Mouse (Mus musculus) adrenal gland, postnatal 4 days (tissue): Measurements from ENCODE around the gene Rfc4. TPM values are rescaled to one million over a fixed set of nuclear protein-coding genes. Genes with fewer than 3 reads are reported as not detected.
A peak's percentile ranks its signal among the peaks of the same experiment; 100 is the strongest.
"Not testable (repeated sequence)": the region's sequence is repeated elsewhere in the genome, so short reads cannot be mapped to it uniquely, and the experiment has no call there.

Experiments used
- DNase-seq, 2 experiments: peaks; one replicate each; pipeline ENCODE4 v3.0.0; 2021 to 2022; ENCODE audit warnings: low spot score in 2 of 2, mixed read lengths in 2 of 2
- microRNA-seq: library from miRNA; unstranded; fragments of <30 nt; microRNA quantifications from one replicate; pipeline ENCODE4 v1.2.0, GENCODE M21; 2021
- total RNA-seq, 2 experiments: library from RNA; stranded (reverse); gene quantifications; 2 replicates each; pipeline ENCODE4 v1.2.3; 2021

Rfc4 gene
- total RNA-seq, 2 experiments from 2014 or later, result 24.2 to 25.5 TPM

DNA sequence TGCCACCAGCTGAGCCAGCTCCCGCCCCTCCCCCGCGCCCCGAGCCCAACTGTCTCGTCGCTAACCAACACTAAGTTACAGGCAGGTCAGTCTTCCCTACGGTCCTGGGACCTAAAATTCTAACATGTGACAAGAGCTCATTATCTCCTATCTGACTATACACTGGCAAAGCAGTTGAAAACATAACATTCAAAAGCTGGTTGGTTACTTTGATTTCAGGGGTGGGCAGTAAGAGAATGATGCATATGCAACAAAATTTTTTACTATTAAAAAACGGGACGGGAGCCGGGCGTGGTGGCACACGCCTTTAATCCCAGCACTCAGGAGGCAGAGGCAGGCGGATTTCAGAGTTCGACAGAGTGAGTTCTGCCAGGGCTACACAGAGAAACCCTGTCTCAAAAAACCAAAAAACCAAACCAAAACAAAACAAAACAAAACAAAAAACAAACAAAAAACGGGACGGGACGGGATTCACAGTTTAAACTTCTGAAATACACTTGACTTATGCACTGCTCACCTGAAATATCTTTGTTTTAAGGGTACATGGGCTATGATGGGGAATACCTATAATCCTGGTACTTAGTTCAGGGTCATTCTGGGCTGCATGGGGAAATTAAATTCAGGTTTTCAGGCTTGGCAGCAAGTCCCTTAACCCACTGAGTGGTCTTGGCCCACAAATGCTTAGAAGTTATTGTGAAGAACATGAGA, 24.3 kb downstream of the Rfc4 start:
- DNase-seq, result no peak

DNA sequence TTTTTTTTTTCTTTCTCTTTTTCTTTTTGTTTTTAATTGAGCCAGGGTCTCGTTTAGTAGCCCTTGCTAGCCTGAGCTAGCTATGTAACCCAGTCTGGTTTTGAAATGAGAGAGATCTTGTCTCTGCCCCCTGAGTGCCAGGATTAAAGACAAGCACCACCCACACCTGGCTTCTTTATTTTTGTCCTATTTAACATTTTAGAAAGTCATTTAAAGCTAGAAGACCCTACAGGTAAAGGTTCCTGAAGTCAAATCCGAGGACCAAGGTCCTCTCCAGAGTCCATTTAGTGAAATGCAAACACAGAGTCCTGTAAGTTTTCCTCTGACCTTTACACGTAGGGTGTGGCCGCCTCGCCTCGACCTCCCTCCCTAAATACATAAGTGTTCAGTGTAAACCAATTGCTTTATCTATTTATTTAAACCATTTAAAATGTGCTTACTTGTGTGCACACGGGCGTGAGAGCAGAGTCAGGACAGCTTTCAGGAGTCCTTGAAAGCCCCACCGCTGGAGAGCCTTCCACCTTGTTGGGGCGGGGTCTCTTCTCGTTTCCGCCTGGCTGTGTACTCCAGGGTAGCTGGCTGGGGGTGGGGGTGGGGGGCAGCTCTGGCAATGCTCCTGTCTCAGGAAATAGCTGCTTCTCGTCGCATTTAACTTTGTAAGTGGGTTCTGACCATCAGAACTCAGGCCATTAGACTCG, 25.0 kb downstream of the Rfc4 start:
- DNase-seq, result no peak

DNA sequence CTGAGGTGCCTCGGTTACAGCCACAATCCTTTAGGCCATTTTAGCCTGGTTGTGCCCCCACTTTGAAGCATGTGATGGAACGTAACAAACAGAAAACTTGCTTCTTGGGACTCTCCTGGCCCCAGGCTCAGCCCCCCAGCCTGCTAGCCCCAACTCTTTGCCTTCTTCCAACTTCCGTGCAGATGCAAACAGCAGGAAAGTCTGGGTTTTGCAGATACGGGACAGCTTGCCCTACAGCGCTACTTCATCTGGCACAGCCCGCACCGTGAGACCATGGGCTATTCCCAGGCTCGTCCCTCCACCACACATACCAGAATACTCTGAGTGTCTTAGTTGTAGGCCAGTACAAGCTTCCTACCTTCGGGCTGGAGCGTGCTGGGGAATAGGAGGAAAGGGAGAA, 26.9 kb downstream of the Rfc4 start:
- DNase-seq, result no peak

DNA sequence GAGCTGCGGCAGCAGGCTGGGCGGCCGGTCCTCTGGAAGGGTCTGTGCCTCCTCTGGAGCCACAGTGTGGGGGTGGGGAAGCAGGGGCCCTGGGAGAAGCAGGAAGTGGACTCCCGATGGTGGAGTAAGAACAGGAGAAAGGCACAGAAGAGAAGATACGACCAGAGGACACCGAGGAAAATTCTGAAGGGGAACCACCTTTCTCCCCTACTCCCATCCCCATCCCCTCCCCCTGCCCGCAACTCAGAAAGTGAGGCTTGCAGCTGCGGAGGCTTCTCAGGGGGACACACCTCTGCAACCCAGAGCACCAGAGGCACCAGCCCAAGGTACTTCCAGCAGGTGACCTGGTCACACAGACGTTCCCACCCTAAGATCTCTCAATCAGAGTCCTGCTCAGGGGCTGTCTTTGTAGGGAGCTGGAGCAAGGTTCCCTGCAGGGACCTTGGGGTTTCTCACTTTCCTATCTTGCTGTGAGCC, 27.4 kb downstream of the Rfc4 start:
- no peak for DNase-seq

DNA sequence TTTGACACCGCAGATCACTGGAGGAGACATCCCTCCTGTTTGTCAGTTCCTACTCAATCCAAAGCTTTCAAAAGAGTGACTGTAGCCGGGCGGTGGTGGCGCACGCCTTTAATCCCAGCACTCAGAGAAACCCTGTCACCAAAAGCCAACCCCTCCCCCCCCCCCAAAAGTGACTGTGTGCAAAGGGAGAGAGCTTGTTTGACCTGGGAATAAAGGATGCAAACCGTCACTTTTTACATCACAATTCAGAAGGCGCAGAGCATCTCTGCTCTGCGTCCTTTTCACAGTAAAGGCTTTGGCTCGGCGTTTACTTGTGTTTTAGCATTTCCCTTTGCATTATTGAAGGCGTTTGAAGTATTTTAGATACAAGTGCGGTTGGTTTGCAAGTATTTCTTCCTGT, 27.9 kb downstream of the Rfc4 start:
- DNase-seq, result no peak

DNA sequence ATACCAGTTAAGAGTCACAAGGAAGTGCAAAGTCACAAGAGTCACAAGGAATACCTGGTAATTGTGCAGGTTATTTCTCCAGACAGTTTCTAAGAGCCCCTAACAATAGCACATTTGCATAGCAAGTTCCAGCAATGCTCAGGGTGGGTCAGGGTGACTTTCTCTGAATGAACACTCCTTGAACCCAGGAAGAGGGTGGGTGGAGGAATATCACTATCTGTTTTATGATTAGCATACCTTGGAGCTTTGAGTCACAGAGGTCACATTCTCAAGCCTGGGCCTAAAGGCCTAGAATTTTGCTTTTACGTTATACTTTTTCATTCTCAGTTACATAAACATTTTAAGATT, 29.5 kb downstream of the Rfc4 start:
- DNase-seq, result not testable (repeated sequence)

DNA sequence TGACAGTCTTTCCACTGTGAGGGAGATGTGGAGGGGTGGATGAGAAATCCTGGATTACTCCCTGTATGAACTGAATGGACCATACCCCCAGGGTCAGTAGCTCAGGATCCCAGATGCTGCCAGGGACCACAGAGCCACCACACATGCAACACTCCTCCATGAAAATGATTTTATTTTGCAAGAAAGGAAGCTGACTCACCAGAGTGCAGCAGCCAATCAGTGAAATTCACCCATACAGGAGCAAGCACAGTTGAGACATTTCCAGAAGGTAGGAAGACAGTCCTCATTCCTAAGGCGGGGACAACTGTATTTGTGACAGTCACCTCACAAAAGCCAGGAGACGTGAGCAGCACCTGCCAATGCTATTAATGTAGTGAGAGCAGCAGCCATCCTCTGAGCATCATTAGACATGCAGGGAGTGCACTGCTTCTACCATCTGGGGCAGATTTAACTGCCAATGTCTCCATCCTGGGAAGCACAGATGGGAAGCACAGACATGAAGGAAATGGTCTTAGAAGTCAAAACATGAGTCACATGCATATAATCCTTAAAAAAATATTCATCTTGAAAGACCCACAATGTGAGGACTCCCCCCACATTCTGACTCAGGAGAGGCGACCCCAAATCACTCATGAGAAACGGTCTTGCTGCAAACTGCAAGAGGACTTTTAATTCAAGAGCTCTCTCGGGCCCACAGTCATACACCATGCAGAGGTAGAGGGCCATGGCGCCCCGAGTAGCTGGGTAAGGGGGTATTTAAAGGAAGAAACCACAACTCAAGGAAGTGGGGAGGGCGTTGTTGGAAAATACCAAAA, 30.0 kb downstream of the Rfc4 start:
- not testable (repeated sequence) for DNase-seq

DNA sequence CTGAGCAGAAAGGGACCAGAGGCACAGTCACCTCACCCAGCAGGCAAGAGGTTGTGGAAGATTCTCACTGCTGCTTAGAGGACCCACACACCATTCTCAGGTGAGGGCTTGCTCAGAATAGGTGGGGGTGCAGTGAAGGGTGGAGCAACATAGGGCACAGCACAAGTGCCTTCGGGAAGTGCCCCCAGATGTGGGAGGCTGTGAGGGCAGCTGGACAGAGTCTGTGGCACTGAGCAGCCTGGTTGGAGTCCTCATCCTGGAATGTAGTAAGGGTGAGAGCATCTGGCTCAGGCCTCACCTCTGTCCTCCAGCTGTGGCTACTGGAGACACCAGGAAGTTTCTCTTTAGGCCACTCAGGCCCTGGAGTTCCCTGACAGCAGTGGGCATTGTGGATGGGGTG, 30.7 kb downstream of the Rfc4 start:
- not testable (repeated sequence) for DNase-seq

DNA sequence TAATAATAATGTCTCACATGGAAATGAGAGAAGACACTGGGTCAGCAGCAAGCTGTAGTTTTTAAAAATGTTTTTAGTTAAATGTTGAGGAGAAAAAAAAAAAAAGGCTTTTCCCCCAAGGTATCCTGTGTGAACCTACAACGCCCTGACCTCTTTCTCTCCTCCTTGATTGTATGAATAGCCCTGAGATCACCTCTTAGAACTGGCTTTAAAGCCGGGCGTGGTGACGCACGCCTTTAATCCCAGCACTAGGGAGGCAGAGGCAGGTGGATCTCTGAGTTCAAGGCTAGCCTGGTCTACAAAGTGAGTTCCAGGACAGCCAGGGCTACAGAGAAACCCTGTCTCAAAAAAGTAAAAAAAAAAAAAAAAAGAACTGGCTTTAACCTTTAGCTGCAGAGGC, 32.0 kb downstream of the Rfc4 start:
- not testable (repeated sequence) for DNase-seq

DNA sequence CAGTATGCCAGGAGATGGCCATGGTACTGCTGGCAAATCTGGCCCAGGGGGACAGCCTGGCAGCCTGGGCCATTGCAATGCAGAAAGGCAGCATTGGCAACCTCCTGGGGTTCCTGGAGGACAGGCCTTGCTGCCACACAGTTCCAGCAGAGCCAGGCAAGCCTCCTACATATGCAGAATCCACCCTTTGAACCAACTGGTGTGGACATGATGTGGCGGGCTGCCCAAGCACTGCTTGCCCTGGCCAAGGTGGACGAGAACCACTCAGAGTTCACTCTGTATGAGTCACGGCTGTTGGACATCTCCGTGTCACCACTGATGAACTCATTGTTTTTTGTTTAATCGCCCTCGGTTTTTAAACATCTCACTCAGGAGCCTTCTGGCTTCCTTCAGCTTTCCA, 33.4 kb downstream of the Rfc4 start:
- DNase-seq, result no peak

DNA sequence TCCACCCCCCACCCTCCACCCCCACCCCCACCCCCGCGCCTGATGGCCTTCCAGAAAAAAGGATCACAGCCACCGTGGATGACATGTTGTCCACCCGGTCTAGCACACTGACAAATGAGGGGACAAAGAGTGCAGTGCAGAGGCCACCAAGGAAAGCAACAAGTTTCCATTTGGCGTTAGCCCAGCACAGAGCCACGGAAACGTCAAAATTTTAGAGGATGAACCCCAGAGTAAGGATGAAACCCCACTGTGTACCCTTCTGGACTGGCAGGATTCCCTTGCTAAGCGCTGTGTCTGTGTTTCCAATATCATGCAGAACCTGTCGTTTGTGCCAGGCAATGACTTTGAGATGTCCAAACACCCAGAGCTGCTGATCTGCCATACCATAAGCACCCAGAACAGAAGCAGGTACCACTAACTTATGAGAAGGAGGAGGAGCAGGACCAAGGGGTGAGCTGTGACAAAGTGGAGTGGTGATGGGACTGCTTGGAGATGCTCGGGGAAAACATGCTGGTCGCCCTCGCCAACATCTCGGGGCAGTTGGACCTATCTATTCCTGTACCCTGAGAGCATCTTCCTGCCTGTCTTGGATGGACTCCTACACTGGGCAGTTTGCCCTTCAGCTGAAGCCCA, 34.1 kb downstream of the Rfc4 start:
- DNase-seq, result no peak

DNA sequence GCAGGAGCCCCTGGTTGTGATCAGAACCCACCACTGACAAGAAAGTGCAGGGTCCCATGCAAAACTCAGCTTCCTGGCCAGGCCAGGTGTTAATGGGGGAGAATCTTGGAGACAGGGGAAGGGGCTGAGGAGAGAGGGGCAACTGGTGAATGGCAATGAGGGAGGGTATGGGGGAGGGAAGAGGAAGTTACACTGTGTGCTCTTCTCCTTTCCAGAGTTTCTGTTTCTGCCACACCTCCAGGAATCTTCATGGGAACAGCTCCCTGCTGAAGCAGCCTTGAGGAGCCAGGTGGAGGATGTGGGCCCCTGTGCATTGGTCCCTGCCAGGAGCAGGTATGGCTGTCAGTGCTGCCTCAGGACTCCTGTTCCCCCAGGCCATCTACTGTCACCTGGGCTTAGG, 36.2 kb downstream of the Rfc4 start:
- not testable (repeated sequence) for DNase-seq

DNA sequence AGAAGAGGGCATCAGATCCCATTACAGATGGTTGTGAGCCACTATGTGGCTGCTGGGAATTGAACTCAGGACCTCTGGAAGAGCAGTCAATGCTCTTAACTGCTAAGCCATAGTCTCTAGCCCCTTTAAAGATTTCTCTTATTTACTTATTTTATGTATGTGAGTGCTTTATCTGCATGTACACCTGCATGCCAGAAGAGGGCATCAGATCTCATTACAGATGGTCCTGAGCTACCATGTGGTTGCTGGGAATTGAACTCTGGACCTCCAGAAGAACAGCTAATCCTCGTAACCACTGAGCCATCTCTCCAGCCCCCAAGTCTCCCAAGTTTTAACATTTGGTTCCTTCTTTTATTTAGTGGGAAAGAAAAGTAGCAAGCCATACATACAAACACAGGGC, 39.0 kb downstream of the Rfc4 start:
- not testable (repeated sequence) for DNase-seq

DNA sequence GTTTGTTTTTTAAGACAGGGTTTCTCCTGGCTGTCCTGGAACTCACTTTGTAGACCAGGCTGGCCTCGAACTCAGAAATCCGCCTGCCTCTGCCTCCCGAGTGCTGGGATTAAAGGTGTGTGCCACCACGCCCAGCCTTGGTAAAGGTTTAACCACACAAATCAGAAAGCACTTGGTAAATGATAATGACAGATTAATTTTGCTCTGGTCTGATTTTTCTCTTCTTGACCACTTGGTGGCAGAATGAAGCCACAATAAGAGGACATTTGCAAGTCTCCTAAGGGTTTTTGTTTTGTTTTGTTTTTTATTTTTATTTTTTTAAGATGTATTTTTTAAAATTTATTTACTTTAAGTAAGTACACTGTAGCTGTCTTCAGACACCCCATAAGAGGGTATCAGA, 39.8 kb downstream of the Rfc4 start:
- DNase-seq, result not testable (repeated sequence)

DNA sequence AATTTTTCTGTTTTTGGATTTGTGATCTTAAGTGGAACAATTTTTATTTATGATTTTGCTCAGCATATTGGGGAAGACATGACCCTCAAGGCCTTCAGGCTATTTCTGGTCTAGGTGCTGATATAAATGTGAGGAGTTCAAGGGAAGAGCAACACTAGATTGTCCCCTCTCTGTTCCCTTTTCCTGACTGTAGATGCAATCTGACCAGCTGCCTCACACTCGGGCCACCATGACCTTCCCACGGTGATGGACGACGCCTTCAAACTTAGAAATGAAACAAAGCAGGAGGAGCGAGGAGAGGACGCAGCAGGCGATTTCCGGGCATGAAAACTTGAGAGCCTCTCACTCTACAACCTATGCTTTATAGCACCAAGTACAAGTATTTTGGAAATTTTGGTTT, 40.4 kb downstream of the Rfc4 start:
- DNase-seq, result not testable (repeated sequence)

DNA sequence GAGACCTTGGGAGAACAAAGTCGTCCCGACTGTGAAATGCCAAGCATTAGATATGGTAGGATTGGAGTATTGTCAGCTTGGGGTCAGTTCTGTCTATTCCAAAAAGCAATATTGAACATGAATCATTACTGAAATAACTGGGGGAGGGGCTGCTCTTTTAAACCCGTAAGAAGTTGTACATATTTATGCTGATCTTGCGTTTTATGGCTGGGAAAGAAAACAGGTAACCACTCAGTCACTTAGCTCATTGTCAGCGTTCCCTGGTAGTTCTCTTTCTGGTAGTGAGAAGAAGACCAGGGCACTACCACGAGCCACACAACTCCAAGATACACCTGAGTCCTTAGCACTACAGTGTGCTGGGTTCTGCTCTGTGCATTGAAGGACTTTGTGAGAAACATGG, 50.0 kb downstream of the Rfc4 start:
- not testable (repeated sequence) for DNase-seq

Small RNA genes within 50 kb of the gene (microRNA-seq; reads per million reads assigned to microRNA genes)
- gene Gm49346, result 2.6 reads per million, percentile 2 among the genes with 10 or more reads in this experiment

Other genes with a start within 250 kb of the Rfc4 start
- gene Ahsg, start 236.5 kb downstream of the Rfc4 start, total RNA-seq, result 1,000 to 10,000 TPM in 1 of 2 experiments, 10 to 100 TPM in 1; 68.1 to 2,750 TPM
- 100 to 1,000 TPM in 1 of 2 experiments, 10 to 100 TPM in 1; 10.1 to 134 TPM for gene Fetub, start 209.4 kb downstream of the Rfc4 start, total RNA-seq
- 10 to 100 TPM in 1 of 2 experiments, 1 to 10 TPM in 1; 2.6 to 86.2 TPM for gene Hrg, start 176.7 kb downstream of the Rfc4 start, total RNA-seq
- 10 to 100 TPM; 10.1 to 27.3 TPM for gene Kng2, start 98.3 kb downstream of the Rfc4 start, total RNA-seq
- gene Kng1, start 69.9 kb downstream of the Rfc4 start, total RNA-seq, result 100 to 1,000 TPM in 1 of 2 experiments, 10 to 100 TPM in 1; 10.7 to 386 TPM
- gene Eif4a2, start 20.3 kb downstream of the Rfc4 start, total RNA-seq, result 100 to 1,000 TPM; 482 to 508 TPM
- gene Adipoq, start 18.8 kb upstream of the Rfc4 start, total RNA-seq, result 100 to 1,000 TPM; 119 to 145 TPM
- 10 to 100 TPM; 46.6 to 56.3 TPM for gene St6gal1, start 97.0 kb upstream of the Rfc4 start, total RNA-seq